Mouse (Mus musculus): Measurements from ENCODE around the gene Lrrc34.
A peak's percentile ranks its signal among the peaks of the same experiment; 100 is the strongest.

Gene Lrrc34

GRCm38 (mm10) chr3:30599711-30600545, 47.7 kb downstream of the Lrrc34 start, which contains the start of gene Actrt3:
TSS of gene Actrt3 (minus strand) at chr3:30599939.
- peak; percentile 57 to 70 for DNase-seq (ENCODE audit: low spot score in 2 of 2)

- DNase-seq (ENCODE audit: low spot score in 2 of 2): no peak
These were observed 50.4 kb downstream of the Lrrc34 start for GRCm38 (mm10) chr3:30597271-30597670.

- peak in 1 of 2 experiments; percentile 50 for DNase-seq (ENCODE audit: low spot score in 2 of 2)
These were observed 52.4 kb downstream of the Lrrc34 start for GRCm38 (mm10) chr3:30595111-30595832.

- DNase-seq (ENCODE audit: low spot score in 2 of 2): no peak
These were observed 53.8 kb downstream of the Lrrc34 start for GRCm38 (mm10) chr3:30593719-30594485.

GRCm38 (mm10) chr3:30592418-30592853, 55.2 kb downstream of the Lrrc34 start:
- DNase-seq (ENCODE audit: low spot score in 2 of 2): peak in 1 of 2 experiments; percentile 37

- no peak for DNase-seq (ENCODE audit: low spot score in 2 of 2)
These were observed 58.8 kb downstream of the Lrrc34 start for GRCm38 (mm10) chr3:30588865-30589264.
